Mouse (Mus musculus) MEL (cell line): ENCODE results near the gene Stap1. TPM values are rescaled to one million over a fixed set of nuclear protein-coding genes. Genes with fewer than 3 reads are reported as not detected.

ENCODE experiments used
- DNase-seq: peaks from one replicate; pipeline ENCODE4 v3.0.0; 2011; ENCODE audit warnings: low read depth, low spot score
- H3K27ac ChIP-seq: 2 replicates; pipeline ENCODE4 v1.5.1; 2012; ENCODE audit warnings: low read depth, mild to moderate bottlenecking, control low read depth, low read length, moderate library complexity; ENCODE audit not compliant: control insufficient read depth
- H3K27me3 ChIP-seq, 2 experiments: fragments of 150-350 bp in 1 of 2; sonication (generic) in 1 of 2; 2 replicates each; pipeline ENCODE4 v1.6.1; 2012; ENCODE audit warnings: low read length in 2 of 2, mild to moderate bottlenecking in 2 of 2, improper control_type of control experiment in 1 of 2, moderate library complexity in 1 of 2; ENCODE audit not compliant: insufficient read depth in 2 of 2, control insufficient read depth in 1 of 2
- H3K36me3 ChIP-seq, 2 experiments: 2 replicates each; pipeline ENCODE4 v1.6.1; 2012 to 2014; ENCODE audit warnings: low read length in 2 of 2, improper control_type of control experiment in 1 of 2, inconsistent platforms in 1 of 2, mild to moderate bottlenecking in 1 of 2; ENCODE audit not compliant: insufficient read depth in 2 of 2, control insufficient read depth in 1 of 2
- H3K4me1 ChIP-seq, 2 experiments: fragments of 150-350 bp in 1 of 2; sonication (generic) in 1 of 2; 2 replicates each; pipeline ENCODE4 v1.6.1; 2012; ENCODE audit warnings: low read length in 2 of 2, improper control_type of control experiment in 1 of 2, mild to moderate bottlenecking in 1 of 2; ENCODE audit not compliant: insufficient read depth in 2 of 2, control insufficient read depth in 1 of 2
- H3K4me3 ChIP-seq, 2 experiments: fragments of 150-350 bp in 1 of 2; sonication (generic) in 1 of 2; 2 replicates each; pipeline ENCODE4 v1.5.1; 2012; ENCODE audit warnings: low read depth in 2 of 2, low read length in 2 of 2, mild to moderate bottlenecking in 2 of 2, moderate library complexity in 2 of 2, control low read depth in 1 of 2, improper control_type of control experiment in 1 of 2; ENCODE audit not compliant: control insufficient read depth in 1 of 2, insufficient read depth in 1 of 2
- H3K79me2 ChIP-seq: 2 replicates; pipeline ENCODE4 v1.6.1; 2012; ENCODE audit warnings: mild to moderate bottlenecking, low read length, moderate library complexity; ENCODE audit not compliant: control insufficient read depth, poor library complexity, insufficient read depth
- H3K9ac ChIP-seq: 2 replicates; pipeline ENCODE4 v1.6.1; 2012; ENCODE audit warnings: low read depth, mild to moderate bottlenecking, control low read depth, low read length, moderate library complexity; ENCODE audit not compliant: control insufficient read depth, poor library complexity, severe bottlenecking
- H3K9me3 ChIP-seq: fragments of 150-350 bp; sonication (generic); replicated peaks from 2 replicates; pipeline ENCODE4 v1.6.1; 2012; ENCODE audit warnings: mild to moderate bottlenecking, low read length, improper control_type of control experiment, moderate library complexity; ENCODE audit not compliant: insufficient read depth
- BHLHE40 ChIP-seq: IDR thresholded peaks from 2 replicates; pipeline ENCODE4 v1.6.1; 2012; ENCODE audit warnings: low read depth, mild to moderate bottlenecking, inconsistent platforms, low read length, improper control_type of control experiment, borderline replicate concordance
- CHD2 ChIP-seq: IDR thresholded peaks from 2 replicates; pipeline ENCODE4 v1.6.1; 2011; ENCODE audit warnings: low read length, improper control_type of control experiment
- EP300 ChIP-seq, 2 experiments: IDR thresholded peaks; 2 replicates each; pipeline ENCODE4 v1.6.1; 2011; ENCODE audit warnings: improper control_type of control experiment in 2 of 2, low read length in 2 of 2, low read depth in 1 of 2, mild to moderate bottlenecking in 1 of 2
- ETS1 ChIP-seq: IDR thresholded peaks from 2 replicates; pipeline ENCODE4 v1.6.1; 2012; ENCODE audit warnings: low read depth, mild to moderate bottlenecking, inconsistent platforms, low read length, improper control_type of control experiment, moderate library complexity
- GABPA ChIP-seq: IDR thresholded peaks from 2 replicates; pipeline ENCODE4 v1.6.1; 2012; ENCODE audit warnings: low read depth, mild to moderate bottlenecking, inconsistent platforms, low read length, improper control_type of control experiment, moderate library complexity
- JUND ChIP-seq: IDR thresholded peaks from 2 replicates; pipeline ENCODE4 v1.6.1; 2011; ENCODE audit warnings: low read depth, mild to moderate bottlenecking, improper control_type of control experiment, low read length
- KAT2A ChIP-seq: conservative IDR thresholded peaks from 2 replicates; pipeline ENCODE4 v1.6.1; 2012; ENCODE audit warnings: low read depth, low read length, improper control_type of control experiment, inconsistent platforms
- MAFK ChIP-seq: IDR thresholded peaks from 2 replicates; pipeline ENCODE4 v1.6.1; 2011; ENCODE audit warnings: low read depth, mild to moderate bottlenecking, low read length, improper control_type of control experiment, borderline replicate concordance
- MAZ ChIP-seq: IDR thresholded peaks from 2 replicates; pipeline ENCODE4 v1.6.1; 2012; ENCODE audit warnings: low read depth, mild to moderate bottlenecking, inconsistent platforms, low read length, improper control_type of control experiment
- MXI1 ChIP-seq: IDR thresholded peaks from 2 replicates; pipeline ENCODE4 v1.6.1; 2011; ENCODE audit warnings: mild to moderate bottlenecking, low read depth, low read length, improper control_type of control experiment
- MYB ChIP-seq: IDR thresholded peaks from 2 replicates; pipeline ENCODE4 v1.6.1; 2011; ENCODE audit warnings: mild to moderate bottlenecking, low read depth, low read length, improper control_type of control experiment
- NELFE ChIP-seq: IDR thresholded peaks from 2 replicates; pipeline ENCODE4 v1.6.1; 2011; ENCODE audit warnings: low read depth, low read length, improper control_type of control experiment
- NRF1 ChIP-seq: IDR thresholded peaks from 2 replicates; pipeline ENCODE4 v1.6.1; 2014; ENCODE audit warnings: low read depth, mild to moderate bottlenecking, inconsistent platforms, low read length, improper control_type of control experiment, moderate library complexity; ENCODE audit not compliant: poor library complexity, insufficient read depth, severe bottlenecking
- POLR2AphosphoS2 ChIP-seq: IDR thresholded peaks from 2 replicates; pipeline ENCODE4 v1.6.1; 2011; ENCODE audit warnings: low read length, improper control_type of control experiment
- POLR2AphosphoS5 ChIP-seq: IDR thresholded peaks from 2 replicates; pipeline ENCODE4 v1.6.1; 2012; ENCODE audit warnings: low read depth, borderline replicate concordance, mild to moderate bottlenecking, inconsistent platforms, low read length, moderate library complexity, mixed read lengths
- RAD21 ChIP-seq: IDR thresholded peaks from 2 replicates; pipeline ENCODE4 v1.6.1; 2011; ENCODE audit warnings: mild to moderate bottlenecking, low read depth, low read length, improper control_type of control experiment
- RCOR1 ChIP-seq: IDR thresholded peaks from 2 replicates; pipeline ENCODE4 v1.6.1; 2012; ENCODE audit warnings: low read depth, mild to moderate bottlenecking, inconsistent platforms, low read length, improper control_type of control experiment
- SIN3A ChIP-seq: IDR thresholded peaks from 2 replicates; pipeline ENCODE4 v1.6.1; 2012; ENCODE audit warnings: low read length, improper control_type of control experiment, inconsistent platforms
- SMC3 ChIP-seq: IDR thresholded peaks from 2 replicates; pipeline ENCODE4 v1.6.1; 2011; ENCODE audit warnings: low read depth, low read length, improper control_type of control experiment
- TAL1 ChIP-seq: IDR thresholded peaks from 2 replicates; pipeline ENCODE4 v1.6.1; 2012; ENCODE audit warnings: mild to moderate bottlenecking, inconsistent platforms, low read length, moderate library complexity, mixed read lengths
- TBP ChIP-seq: IDR thresholded peaks from 2 replicates; pipeline ENCODE4 v1.8.0; 2011; ENCODE audit warnings: low read depth, low read length, improper control_type of control experiment
- TCF12 ChIP-seq: IDR thresholded peaks from 2 replicates; pipeline ENCODE4 v1.6.1; 2014; ENCODE audit warnings: low read depth, mild to moderate bottlenecking, inconsistent platforms, low read length, improper control_type of control experiment, moderate library complexity
- UBTF ChIP-seq: IDR thresholded peaks from 2 replicates; pipeline ENCODE4 v1.6.1; 2012; ENCODE audit warnings: low read depth, mild to moderate bottlenecking, inconsistent platforms, low read length, improper control_type of control experiment, moderate library complexity, borderline replicate concordance; ENCODE audit not compliant: insufficient read depth
- USF1 ChIP-seq: IDR thresholded peaks from 2 replicates; pipeline ENCODE4 v1.6.1; 2014; ENCODE audit warnings: low read depth, mild to moderate bottlenecking, inconsistent platforms, low read length, improper control_type of control experiment, moderate library complexity
- USF2 ChIP-seq, 2 experiments: IDR thresholded peaks; 2 replicates each; pipeline ENCODE4 v1.6.1; 2011 to 2012; ENCODE audit warnings: improper control_type of control experiment in 2 of 2, low read length in 2 of 2, borderline replicate concordance in 1 of 2, inconsistent platforms in 1 of 2, low read depth in 1 of 2, mild to moderate bottlenecking in 1 of 2; ENCODE audit not compliant: insufficient read depth in 1 of 2
- ZNF384 ChIP-seq: IDR thresholded peaks from 2 replicates; pipeline ENCODE4 v1.6.1; 2012; ENCODE audit warnings: low read depth, mild to moderate bottlenecking, inconsistent platforms, low read length, improper control_type of control experiment
- polyA plus RNA-seq, 2 experiments: library from polyadenylated mRNA; stranded (reverse) in 1 of 2; unstranded in 1 of 2; fragments of >175 nt in 1 of 2; fragments of >200 nt in 1 of 2; gene quantifications; 2 replicates each; pipeline versions ENCODE4 v1.2.1 to v1.2.4; 2012; ENCODE audit warnings: low replicate concordance in 2 of 2, low read depth in 1 of 2; ENCODE audit not compliant: insufficient read length in 2 of 2, insufficient read depth in 1 of 2, missing spikeins in 1 of 2
- total RNA-seq: library from RNA; depleted of rRNA; stranded (reverse); fragments of 300-350 nt; gene quantifications from 2 replicates; pipeline ENCODE4 v1.2.3, GENCODE M21; 2012

Gene Stap1
- total and polyA plus RNA-seq, 3 experiments: 0.03 TPM; not detected in 2

DNA sequence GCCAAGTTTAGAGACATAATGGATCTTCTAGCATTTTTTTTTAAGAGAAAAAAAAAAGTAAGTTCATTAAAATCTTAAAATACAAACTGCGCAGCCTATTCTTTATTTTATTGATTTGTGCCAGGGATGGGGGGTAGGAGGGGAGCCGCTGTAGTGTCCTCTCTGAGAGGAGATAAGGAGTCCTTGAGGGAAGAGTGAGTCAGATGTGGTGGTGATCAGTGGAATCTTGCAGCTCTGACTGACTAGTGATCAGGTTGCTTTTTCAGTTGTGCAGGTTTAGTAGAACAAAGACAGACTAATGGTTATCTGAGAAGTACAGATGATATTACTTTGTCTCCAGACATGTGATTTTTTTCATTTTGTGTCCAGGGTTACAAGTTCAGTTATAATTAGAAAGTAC lies 41.5 kb downstream of the Stap1 start:
- Histone ChIP-seq H3K36me3 (peaks cover 3% of the 10 kb centered on the region in 2 experiments; a peak in 3 of 4 replicates), H3K27me3 (no peaks in the 10 kb centered on the region)
- no peak for TF ChIP-seq RAD21
- TF ChIP-seq TAL1: no peak
- TF ChIP-seq NRF1: no peak
- TF ChIP-seq POLR2AphosphoS2: no peak
- TF ChIP-seq MYB: no peak
- TF ChIP-seq SIN3A: no peak
- no peak for TF ChIP-seq USF1
- TF ChIP-seq TBP: no peak
- TF ChIP-seq SMC3: no peak
- no peak for TF ChIP-seq CHD2
- TF ChIP-seq GABPA: no peak
- no peak for TF ChIP-seq ETS1
- no peak for TF ChIP-seq ZNF384
- no peak for TF ChIP-seq USF2 (IDR thresholded peaks at IDR 0.05; ENCODE audit: borderline replicate concordance in 1 of 2, insufficient read depth in 1 of 2, low read depth in 1 of 2, low read length in 2 of 2)
- TF ChIP-seq MAFK: no peak
- no peak for TF ChIP-seq RCOR1
- no peak for TF ChIP-seq KAT2A
- TF ChIP-seq NELFE: no peak
- no peak for TF ChIP-seq EP300 (IDR thresholded peaks at IDR 0.05; ENCODE audit: low read depth in 1 of 2, low read length in 2 of 2)
- TF ChIP-seq, all 39 proteins: peak for 0
- no peak overlapping the region for H3K9ac ChIP-seq
- no peak for DNase-seq
- no peaks in the 10 kb centered on the region for H3K4me1 ChIP-seq
- no peak overlapping the region for H3K27ac ChIP-seq
- no peak overlapping the region for H3K4me3 ChIP-seq
- no peaks in the 10 kb centered on the region for H3K9me3 ChIP-seq
- H3K79me2 ChIP-seq: no peaks in the 10 kb centered on the region

DNA sequence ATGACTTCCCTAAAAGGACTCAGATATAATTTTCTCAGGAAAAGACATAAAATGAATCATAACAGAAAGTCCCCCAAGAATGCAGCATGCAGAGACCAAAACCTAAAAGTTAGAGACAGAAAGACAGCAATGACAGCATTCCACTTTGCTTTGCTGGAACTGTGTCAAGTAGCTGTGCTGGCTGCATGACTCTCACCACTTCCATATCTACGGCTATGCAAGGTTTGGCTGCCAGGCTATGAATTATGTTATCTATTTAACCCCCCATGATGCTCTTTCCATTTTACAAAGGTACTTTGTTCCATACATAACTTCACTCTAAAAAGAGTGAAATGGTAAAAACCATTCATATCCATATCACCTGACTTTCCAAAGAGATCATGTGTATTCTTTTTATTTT lies 42.5 kb downstream of the Stap1 start:
- Histone ChIP-seq H3K27ac (no peak overlapping the region), H3K9me3 (no peaks in the 10 kb centered on the region), H3K4me1 (no peaks in the 10 kb centered on the region), H3K9ac (no peak overlapping the region), H3K79me2 (no peaks in the 10 kb centered on the region), H3K36me3 (peaks cover 3% of the 10 kb centered on the region in 2 experiments; a peak in 3 of 4 replicates), H3K27me3 (no peaks in the 10 kb centered on the region), H3K4me3 (no peak overlapping the region)
- no peak for DNase-seq
- TF ChIP-seq MAZ (no peak), UBTF (no peak), SMC3 (no peak), NELFE (no peak), CHD2 (no peak), JUND (no peak), EP300 (IDR thresholded peaks at IDR 0.05; ENCODE audit: low read depth in 1 of 2, low read length in 2 of 2) (no peak), MAFK (no peak), TCF12 (no peak), SIN3A (no peak), MXI1 (no peak), RAD21 (no peak), BHLHE40 (no peak), POLR2AphosphoS5 (no peak), ETS1 (no peak)
